Mouse (Mus musculus) hindbrain, embryonic 11.5 days (tissue): ENCODE data around the gene Mapkbp1. TPM values are rescaled to one million over a fixed set of nuclear protein-coding genes. Genes with fewer than 3 reads are reported as not detected.

Source experiments
- ATAC-seq: fragments of 200-750 bp; cut with Nextera tagmentation; 2 replicates; pipeline ENCODE4 v1.8.0; 2017; ENCODE audit warnings: mild to moderate bottlenecking, moderate TSS enrichment, moderate library complexity; ENCODE audit not compliant: low FRiP score
- DNase-seq: peaks from one replicate; pipeline ENCODE4 v3.0.0-alpha.2; 2015; ENCODE audit warnings: low spot score
- H3K27ac ChIP-seq: fragments of 300-500 bp; sonication (generic); 2 replicates; pipeline ENCODE4 v1.5.1; 2014; ENCODE audit warnings: mild to moderate bottlenecking, low read depth, low read length
- H3K27me3 ChIP-seq: fragments of 300-500 bp; sonication (generic); 2 replicates; pipeline ENCODE4 v1.6.1; 2014; ENCODE audit warnings: mild to moderate bottlenecking, low read length, moderate library complexity, mixed read lengths; ENCODE audit not compliant: control insufficient read depth, insufficient read depth
- H3K36me3 ChIP-seq: fragments of 300-500 bp; sonication (generic); 2 replicates; pipeline ENCODE4 v1.6.1; 2014; ENCODE audit warnings: mild to moderate bottlenecking, low read length, moderate library complexity, mixed read lengths; ENCODE audit not compliant: control insufficient read depth, insufficient read depth
- H3K4me1 ChIP-seq: fragments of 300-500 bp; sonication (generic); replicated peaks from 2 replicates; pipeline ENCODE4 v1.6.1; 2014; ENCODE audit warnings: low read length, mixed read lengths; ENCODE audit not compliant: control insufficient read depth, insufficient read depth
- H3K4me2 ChIP-seq: fragments of 300-500 bp; sonication (generic); replicated peaks from 2 replicates; pipeline ENCODE4 v1.6.1; 2014; ENCODE audit warnings: mild to moderate bottlenecking, low read depth, low read length
- H3K4me3 ChIP-seq: fragments of 300-500 bp; sonication (generic); 2 replicates; pipeline ENCODE4 v1.5.1; 2014; ENCODE audit warnings: low read depth, low read length
- H3K9ac ChIP-seq: fragments of 300-500 bp; sonication (generic); 2 replicates; pipeline ENCODE4 v1.6.1; 2014; ENCODE audit warnings: low read depth, low read length
- H3K9me3 ChIP-seq: fragments of 300-500 bp; sonication (generic); 2 replicates; pipeline ENCODE4 v1.6.1; 2016; ENCODE audit warnings: low read length; ENCODE audit not compliant: control insufficient read depth
- WGBS: fragments of 180-500 bp; shearing (Covaris S2); extraction: QIAGEN DNeasy Blood & Tissue Kit; methylation state at CpG from one replicate; pipeline ENCODE4 v1.1.7; 2014; 5-methylcytosine and 5-hydroxymethylcytosine counted together
- polyA plus RNA-seq: library from polyadenylated mRNA; unstranded; fragments of >200 nt; fragmentation: Nextera tagmentation; extraction: Ambion mirVana; gene quantifications from 2 replicates; pipeline ENCODE4 v1.2.1, GENCODE M21; 2014

Mapkbp1 gene
- polyA plus RNA-seq, 1 experiment from 2014 or later: 4.4 TPM

GRCm38 (mm10) chr2:119988952-119989351 lies 16.5 kb downstream of the Mapkbp1 start:
- no peaks in the 10 kb centered on the region for H3K4me1 ChIP-seq
- no peak overlapping the region for H3K9ac ChIP-seq
- H3K27me3 ChIP-seq: no peaks in the 10 kb centered on the region
- no peak overlapping the region for H3K4me2 ChIP-seq
- no peak overlapping the region for H3K4me3 ChIP-seq
- no peaks in the 10 kb centered on the region for H3K9me3 ChIP-seq
- WGBS: 91% methylated on average over 4 of the region's 4 CpGs
- no peak for DNase-seq
- ATAC-seq: no peak
- no peaks in the 10 kb centered on the region for H3K36me3 ChIP-seq
- H3K27ac ChIP-seq: no peak overlapping the region

- Histone ChIP-seq H3K9ac (no peak overlapping the region), H3K27ac (no peak overlapping the region), H3K36me3 (no peaks in the 10 kb centered on the region), H3K4me3 (no peak overlapping the region), H3K9me3 (no peaks in the 10 kb centered on the region), H3K4me2 (no peak overlapping the region), H3K4me1 (no peaks in the 10 kb centered on the region), H3K27me3 (no peaks in the 10 kb centered on the region)
- ATAC-seq (no peak), DNase-seq (no peak)
- 82% methylated on average over 6 of the region's 6 CpGs for whole genome bisulfite sequencing
Measured at GRCm38 (mm10) chr2:119990881-119991280, 18.4 kb downstream of the Mapkbp1 start.

- no peak overlapping the region for H3K4me3 ChIP-seq
- DNase-seq: no peak
- no peaks in the 10 kb centered on the region for H3K9me3 ChIP-seq
- no peak overlapping the region for H3K27ac ChIP-seq
- H3K36me3 ChIP-seq: no peaks in the 10 kb centered on the region
- H3K9ac ChIP-seq: no peak overlapping the region
- 79% methylated on average over 2 of the region's 2 CpGs for WGBS
- ATAC-seq: no peak
- no peak overlapping the region for H3K4me2 ChIP-seq
- H3K27me3 ChIP-seq: no peaks in the 10 kb centered on the region
- no peaks in the 10 kb centered on the region for H3K4me1 ChIP-seq
Measured at GRCm38 (mm10) chr2:119992349-119992748, 19.9 kb downstream of the Mapkbp1 start.

- Histone ChIP-seq H3K9ac (no peak overlapping the region), H3K27me3 (no peaks in the 10 kb centered on the region), H3K4me1 (no peaks in the 10 kb centered on the region), H3K4me3 (no peak overlapping the region), H3K27ac (no peak overlapping the region), H3K9me3 (no peaks in the 10 kb centered on the region), H3K4me2 (no peak overlapping the region), H3K36me3 (no peaks in the 10 kb centered on the region)
- DNase-seq (no peak), ATAC-seq (no peak)
- WGBS: 52% methylated on average over 2 of the region's 2 CpGs
Measured at GRCm38 (mm10) chr2:119993515-119993914, 21.0 kb downstream of the Mapkbp1 start.

- Histone ChIP-seq H3K4me1 (no peaks in the 10 kb centered on the region), H3K4me3 (no peak overlapping the region), H3K36me3 (no peaks in the 10 kb centered on the region), H3K9me3 (no peaks in the 10 kb centered on the region), H3K4me2 (no peak overlapping the region), H3K27me3 (no peaks in the 10 kb centered on the region), H3K27ac (no peak overlapping the region), H3K9ac (no peak overlapping the region)
- no peak for DNase-seq
- 92% methylated on average over 6 of the region's 6 CpGs for WGBS
- ATAC-seq: no peak
Measured at GRCm38 (mm10) chr2:119994839-119995238, 22.3 kb downstream of the Mapkbp1 start.

- Histone ChIP-seq H3K36me3 (no peaks in the 10 kb centered on the region), H3K9me3 (no peaks in the 10 kb centered on the region), H3K27ac (no peak overlapping the region; the same call in 1 of the 2 replicates), H3K4me3 (no peak overlapping the region), H3K4me2 (no peak overlapping the region), H3K27me3 (no peaks in the 10 kb centered on the region), H3K4me1 (no peaks in the 10 kb centered on the region), H3K9ac (no peak overlapping the region)
- ATAC-seq: no peak
- DNase-seq: peak; percentile 4
- WGBS: 81% methylated on average over 9 of the region's 9 CpGs
Measured at GRCm38 (mm10) chr2:119995391-119996281, 23.1 kb downstream of the Mapkbp1 start.

GRCm38 (mm10) chr2:119997354-119997753 lies 24.9 kb downstream of the Mapkbp1 start:
- DNase-seq (no peak), ATAC-seq (no peak)
- no peaks in the 10 kb centered on the region for H3K36me3 ChIP-seq
- 91% methylated on average over 4 of the region's 4 CpGs for WGBS
- no peaks in the 10 kb centered on the region for H3K27me3 ChIP-seq
- no peak overlapping the region for H3K4me2 ChIP-seq
- no peaks in the 10 kb centered on the region for H3K4me1 ChIP-seq
- no peaks in the 10 kb centered on the region for H3K9me3 ChIP-seq
- no peak overlapping the region for H3K4me3 ChIP-seq
- no peak overlapping the region for H3K9ac ChIP-seq
- no peak overlapping the region for H3K27ac ChIP-seq

GRCm38 (mm10) chr2:119999731-120000130 lies 27.2 kb downstream of the Mapkbp1 start:
- ATAC-seq (no peak), DNase-seq (no peak)
- 86% methylated on average over 2 of the region's 2 CpGs for WGBS
- Histone ChIP-seq H3K4me1 (no peaks in the 10 kb centered on the region), H3K36me3 (no peaks in the 10 kb centered on the region), H3K4me3 (no peak overlapping the region), H3K27ac (no peak overlapping the region), H3K9ac (no peak overlapping the region), H3K9me3 (no peaks in the 10 kb centered on the region), H3K4me2 (no peak overlapping the region), H3K27me3 (no peaks in the 10 kb centered on the region)
